Mouse (Mus musculus) ES-Bruce4 (cell line): ENCODE data around the gene Pram1.

Experiments used
- CTCF ChIP-seq: IDR thresholded peaks from one replicate; pipeline ENCODE4 v1.8.1; 2011; ENCODE audit warnings: low read depth, low read length
- EP300 ChIP-seq: IDR thresholded peaks from 2 replicates; pipeline ENCODE4 v1.6.1; 2011; ENCODE audit warnings: low read depth, low read length; ENCODE audit not compliant: insufficient read depth
- POLR2A ChIP-seq: IDR thresholded peaks from one replicate; pipeline ENCODE4 v1.8.1; 2011; ENCODE audit warnings: low read length; ENCODE audit not compliant: insufficient read depth

DNA sequence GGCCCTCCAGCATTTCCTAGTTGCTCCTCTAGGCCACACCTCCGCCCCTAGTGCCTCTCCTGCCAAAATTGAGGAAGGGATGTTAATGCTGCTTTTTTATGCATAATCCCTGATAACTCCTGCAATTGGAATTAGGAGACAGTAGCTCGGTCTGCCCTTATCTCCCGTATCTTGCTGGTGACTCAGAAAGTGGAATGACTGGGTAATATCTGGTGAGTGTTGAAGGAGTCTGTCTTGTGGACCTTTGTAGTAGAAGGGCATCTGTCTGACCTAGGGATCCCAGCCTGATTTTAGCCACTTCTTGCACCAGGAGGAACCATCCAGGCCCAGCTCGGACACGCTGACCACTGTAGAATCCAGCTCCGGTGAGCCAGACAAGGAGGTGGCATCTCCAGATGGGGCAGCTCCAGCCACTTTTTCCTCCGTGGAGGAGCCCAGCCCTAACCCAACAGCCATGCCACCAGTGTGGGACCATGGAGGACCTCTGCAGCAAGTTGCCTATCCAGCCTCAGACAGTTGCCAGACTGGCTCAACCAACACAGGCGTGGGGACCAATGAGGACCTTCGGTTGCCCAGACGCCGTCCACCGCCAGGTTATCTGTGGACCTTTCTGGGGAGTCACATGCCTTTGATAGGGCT, 8.2 kb upstream of the Pram1 start:
- TF ChIP-seq POLR2A = no peak
- TF ChIP-seq CTCF = no peak
- no peak for TF ChIP-seq EP300
